Mouse (Mus musculus): ENCODE results near the gene Nktr. TPM values are rescaled to one million over a fixed set of nuclear protein-coding genes. Genes with fewer than 3 reads are reported as not detected.

Gene Nktr
- total and polyA plus RNA-seq, 3 experiments: 23.1 to 33.1 (median 28.7) TPM

DNA sequence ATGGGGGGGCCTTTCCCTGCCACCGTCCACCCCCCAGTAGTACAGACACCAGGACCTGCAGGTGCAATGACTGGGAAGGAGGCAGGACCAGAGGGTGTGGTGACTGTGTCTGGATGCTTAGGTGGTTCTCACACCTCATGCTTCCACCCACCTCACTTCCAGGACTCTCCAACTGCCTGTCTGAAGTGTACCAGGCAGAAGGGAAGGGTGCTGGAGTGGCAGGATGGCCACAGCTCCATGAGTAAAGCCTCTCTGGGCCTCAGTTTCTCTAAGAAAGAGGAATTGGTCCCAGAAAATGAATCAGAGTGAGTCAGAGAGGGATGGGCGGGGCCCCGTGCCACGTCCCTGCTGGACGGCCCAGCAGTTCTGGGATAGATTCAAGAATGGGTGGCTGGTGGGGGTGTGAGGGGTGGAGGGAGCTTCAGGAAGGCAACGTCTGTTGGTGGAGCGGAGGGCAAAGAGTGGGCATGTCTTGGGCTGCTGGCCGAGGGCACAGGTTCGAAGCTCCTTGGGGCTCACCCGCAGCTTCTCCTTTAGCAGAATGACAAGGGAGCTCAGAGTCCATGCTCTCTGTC lies 42.2 kb downstream of the Nktr start:
- TF ChIP-seq EP300 (IDR thresholded peaks at IDR 0.05; ENCODE audit: insufficient read depth, low read depth, low read length) (no peak), CTCF (IDR thresholded peaks at IDR 0.05) (no peak), POLR2A (IDR thresholded peaks at IDR 0.05; ENCODE audit: insufficient read depth, low read depth, low read length) (no peak)
- 56% methylated on average over 10 of the region's 10 CpGs for WGBS
- Histone ChIP-seq H3K79me2 (replicated peaks; ENCODE audit: control insufficient read depth, insufficient read depth, low read length) (no peaks in the 10 kb centered on the region), H3K27ac (peak overlapping the region; percentile 90; the same call in 1 of the 2 replicates), H3K36me3 (ENCODE audit: control insufficient read depth, insufficient read depth, low read length) (no peaks in the 10 kb centered on the region), H3K27me3 (ENCODE audit: control insufficient read depth, insufficient read depth, low read length) (no peaks in the 10 kb centered on the region), H3K4me1 (ENCODE audit: control insufficient read depth, insufficient read depth, low read length) (peaks cover 4% of the 10 kb centered on the region), H3K4me3 (no peak overlapping the region; the same call in 1 of the 2 replicates), H3K9ac (ENCODE audit: low read depth, low read length) (no peak overlapping the region)
- peak in 1 of 2 experiments; percentile 40 for DNase-seq
- intact Hi-C loops (cut with DNase I): no loop called here

GRCm38 (mm10) chr9:121761787-121762186 lies 42.8 kb downstream of the Nktr start:
- Histone ChIP-seq H3K36me3 (ENCODE audit: control insufficient read depth, insufficient read depth, low read length) (no peaks in the 10 kb centered on the region), H3K79me2 (replicated peaks; ENCODE audit: control insufficient read depth, insufficient read depth, low read length) (no peaks in the 10 kb centered on the region), H3K9ac (ENCODE audit: low read depth, low read length) (no peak overlapping the region), H3K4me1 (ENCODE audit: control insufficient read depth, insufficient read depth, low read length) (peaks cover 4% of the 10 kb centered on the region), H3K27me3 (ENCODE audit: control insufficient read depth, insufficient read depth, low read length) (no peaks in the 10 kb centered on the region), H3K27ac (no peak overlapping the region), H3K4me3 (no peak overlapping the region)
- WGBS: 77% methylated on average over 8 of the region's 8 CpGs
- intact Hi-C loops (cut with DNase I): no loop called here
- TF ChIP-seq CTCF (IDR thresholded peaks at IDR 0.05) (no peak), POLR2A (IDR thresholded peaks at IDR 0.05; ENCODE audit: insufficient read depth, low read depth, low read length) (no peak)
- no peak for DNase-seq

DNA sequence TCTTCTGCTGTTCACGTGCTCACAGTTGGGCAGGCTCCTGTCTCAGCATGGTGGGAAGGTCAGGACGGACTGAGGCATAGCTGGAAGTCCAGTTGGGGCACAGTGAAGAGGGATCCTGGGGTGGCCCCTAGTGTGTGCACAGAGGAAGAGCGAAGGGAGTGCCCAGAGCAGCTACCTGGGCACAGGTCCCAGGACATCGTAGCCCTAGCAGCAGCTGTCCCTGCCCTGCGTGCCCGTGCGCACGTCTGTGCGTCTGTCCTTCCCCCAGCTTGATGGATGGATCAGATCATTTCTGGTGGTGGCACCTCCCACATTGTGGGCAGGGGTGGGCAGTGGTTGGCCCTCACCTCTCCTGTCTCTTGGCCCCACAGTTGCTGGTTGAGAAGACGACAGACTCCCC lies 43.3 kb downstream of the Nktr start:
- Histone ChIP-seq H3K27ac (no peak overlapping the region), H3K9ac (ENCODE audit: low read depth, low read length) (no peak overlapping the region), H3K36me3 (ENCODE audit: control insufficient read depth, insufficient read depth, low read length) (no peaks in the 10 kb centered on the region), H3K4me3 (no peak overlapping the region), H3K27me3 (ENCODE audit: control insufficient read depth, insufficient read depth, low read length) (no peaks in the 10 kb centered on the region), H3K4me1 (ENCODE audit: control insufficient read depth, insufficient read depth, low read length) (peaks cover 4% of the 10 kb centered on the region), H3K79me2 (replicated peaks; ENCODE audit: control insufficient read depth, insufficient read depth, low read length) (no peaks in the 10 kb centered on the region)
- TF ChIP-seq POLR2A (IDR thresholded peaks at IDR 0.05; ENCODE audit: insufficient read depth, low read depth, low read length): no peak
- no peak for TF ChIP-seq EP300 (IDR thresholded peaks at IDR 0.05; ENCODE audit: insufficient read depth, low read depth, low read length)
- TF ChIP-seq CTCF (IDR thresholded peaks at IDR 0.05): no peak
- WGBS: 88% methylated on average over 10 of the region's 10 CpGs
- no peak for DNase-seq
- intact Hi-C loops (cut with DNase I): no loop called here

- no peak overlapping the region for H3K9ac ChIP-seq (ENCODE audit: low read depth, low read length)
- H3K27me3 ChIP-seq (ENCODE audit: control insufficient read depth, insufficient read depth, low read length): no peaks in the 10 kb centered on the region
- H3K79me2 ChIP-seq (replicated peaks; ENCODE audit: control insufficient read depth, insufficient read depth, low read length): no peaks in the 10 kb centered on the region
- no peak for TF ChIP-seq EP300 (IDR thresholded peaks at IDR 0.05; ENCODE audit: insufficient read depth, low read depth, low read length)
- no peak for TF ChIP-seq CTCF (IDR thresholded peaks at IDR 0.05)
- no peak for TF ChIP-seq POLR2A (IDR thresholded peaks at IDR 0.05; ENCODE audit: insufficient read depth, low read depth, low read length)
- H3K4me3 ChIP-seq: no peak overlapping the region
- peaks cover 3% of the 10 kb centered on the region for H3K4me1 ChIP-seq (ENCODE audit: control insufficient read depth, insufficient read depth, low read length)
- H3K36me3 ChIP-seq (ENCODE audit: control insufficient read depth, insufficient read depth, low read length): no peaks in the 10 kb centered on the region
- intact Hi-C loops (cut with DNase I): no loop called here
- no peak overlapping the region for H3K27ac ChIP-seq
- no peak for DNase-seq
- WGBS: 84% methylated on average over 25 of the region's 25 CpGs
Observed at GRCm38 (mm10) chr9:121762761-121763160, 43.8 kb downstream of the Nktr start.

- Histone ChIP-seq H3K4me3 (no peak overlapping the region), H3K27ac (no peak overlapping the region), H3K79me2 (replicated peaks; ENCODE audit: control insufficient read depth, insufficient read depth, low read length) (no peaks in the 10 kb centered on the region), H3K9ac (ENCODE audit: low read depth, low read length) (no peak overlapping the region), H3K27me3 (ENCODE audit: control insufficient read depth, insufficient read depth, low read length) (no peaks in the 10 kb centered on the region), H3K4me1 (ENCODE audit: control insufficient read depth, insufficient read depth, low read length) (peaks cover 3% of the 10 kb centered on the region), H3K36me3 (ENCODE audit: control insufficient read depth, insufficient read depth, low read length) (no peaks in the 10 kb centered on the region)
- intact Hi-C loops (cut with DNase I): no loop called here
- peak; percentile 63 to 72 for DNase-seq
- TF ChIP-seq CTCF (IDR thresholded peaks at IDR 0.05) (no peak), EP300 (IDR thresholded peaks at IDR 0.05; ENCODE audit: insufficient read depth, low read depth, low read length) (no peak), POLR2A (IDR thresholded peaks at IDR 0.05; ENCODE audit: insufficient read depth, low read depth, low read length) (no peak)
- WGBS: 57% methylated on average over 19 of the region's 19 CpGs
Observed at GRCm38 (mm10) chr9:121763716-121764115, 44.7 kb downstream of the Nktr start.

GRCm38 (mm10) chr9:121765166-121765855 lies 46.3 kb downstream of the Nktr start:
- H3K79me2 ChIP-seq (replicated peaks; ENCODE audit: control insufficient read depth, insufficient read depth, low read length): no peaks in the 10 kb centered on the region
- TF ChIP-seq POLR2A (IDR thresholded peaks at IDR 0.05; ENCODE audit: insufficient read depth, low read depth, low read length) (no peak), EP300 (IDR thresholded peaks at IDR 0.05; ENCODE audit: insufficient read depth, low read depth, low read length) (no peak), CTCF (IDR thresholded peaks at IDR 0.05) (no peak)
- no peak overlapping the region for H3K4me3 ChIP-seq
- intact Hi-C loops (cut with DNase I): no loop called here
- WGBS: 80% methylated on average over 16 of the region's 16 CpGs
- peak in 1 of 2 experiments; percentile 17 for DNase-seq
- H3K27ac ChIP-seq: no peak overlapping the region
- H3K36me3 ChIP-seq (ENCODE audit: control insufficient read depth, insufficient read depth, low read length): no peaks in the 10 kb centered on the region
- no peaks in the 10 kb centered on the region for H3K27me3 ChIP-seq (ENCODE audit: control insufficient read depth, insufficient read depth, low read length)
- H3K4me1 ChIP-seq (ENCODE audit: control insufficient read depth, insufficient read depth, low read length): peaks cover 2% of the 10 kb centered on the region
- no peak overlapping the region for H3K9ac ChIP-seq (ENCODE audit: low read depth, low read length)

All from heart, adult 2 months (tissue).